Mouse (Mus musculus): ENCODE data around the gene Ldb2.

DNA sequence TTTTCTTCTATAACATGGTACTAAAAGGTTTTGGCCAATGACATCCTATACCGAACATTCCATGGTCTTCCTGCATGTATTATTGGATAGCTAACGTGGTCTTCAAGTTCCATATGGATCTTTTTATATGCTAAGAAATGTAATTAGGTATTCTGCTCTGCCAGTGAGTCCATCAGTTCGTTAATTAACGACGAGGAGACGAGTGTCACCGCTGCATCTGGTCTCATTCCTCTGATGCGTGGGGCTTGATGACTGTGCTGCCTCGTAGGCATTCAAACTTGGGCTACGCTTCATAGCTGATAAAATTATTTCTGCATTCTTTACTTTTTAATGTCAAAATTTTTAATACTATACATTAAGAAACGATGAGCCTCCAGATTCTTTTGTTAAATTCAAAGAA lies 251.0 kb downstream of the Ldb2 start:
- TF ChIP-seq CTCF (IDR thresholded peaks at IDR 0.05; ENCODE audit: control insufficient read depth, insufficient read depth, insufficient read length) (no peak), MYOD1 (IDR thresholded peaks at IDR 0.05; ENCODE audit: control insufficient read depth, insufficient read length, low read depth) (no peak), USF1 (IDR thresholded peaks at IDR 0.05; ENCODE audit: low read depth) (no peak), MYOG (IDR thresholded peaks at IDR 0.05; ENCODE audit: control insufficient read depth, extremely low read depth, insufficient read length) (no peak), CEBPB (IDR thresholded peaks at IDR 0.05; ENCODE audit: low read depth) (no peak), MAX (IDR thresholded peaks at IDR 0.05) (no peak)
